Mouse (Mus musculus) ES-E14 (cell line): Measurements from ENCODE around the gene Fezf2. TPM values are rescaled to one million over a fixed set of nuclear protein-coding genes. Genes with fewer than 3 reads are reported as not detected.

Experiments
- DNase-seq: peaks from one replicate; pipeline ENCODE4 v3.0.0-alpha.2; 2013; ENCODE audit warnings: low read depth, low spot score
- H3K27ac ChIP-seq: 2 replicates; pipeline ENCODE4 v1.5.1; 2012; ENCODE audit warnings: low read depth, mild to moderate bottlenecking, low read length, moderate library complexity, mixed read lengths; ENCODE audit not compliant: poor library complexity, insufficient read depth, severe bottlenecking
- H3K36me3 ChIP-seq: 2 replicates; pipeline ENCODE4 v1.6.1; 2012; ENCODE audit warnings: mild to moderate bottlenecking, low read length, moderate library complexity, mixed read lengths; ENCODE audit not compliant: control insufficient read depth, poor library complexity, insufficient read depth, severe bottlenecking
- H3K4me1 ChIP-seq, 2 experiments: fragments of 150-350 bp in 1 of 2; sonication (generic) in 1 of 2; 2 replicates each; pipeline ENCODE4 v1.6.1; 2012; ENCODE audit warnings: low read length in 2 of 2, mild to moderate bottlenecking in 1 of 2, mixed read lengths in 1 of 2; ENCODE audit not compliant: control insufficient read depth in 2 of 2, insufficient read depth in 2 of 2, poor library complexity in 1 of 2
- H3K4me3 ChIP-seq, 2 experiments: fragments of 150-350 bp in 1 of 2; sonication (generic) in 1 of 2; 2 replicates each; pipeline ENCODE4 v1.5.1; 2012; ENCODE audit warnings: low read length in 2 of 2, low read depth in 1 of 2, mild to moderate bottlenecking in 1 of 2, mixed read lengths in 1 of 2; ENCODE audit not compliant: insufficient read depth in 1 of 2, poor library complexity in 1 of 2, severe bottlenecking in 1 of 2
- H3K9ac ChIP-seq: 2 replicates; pipeline ENCODE4 v1.6.1; 2012; ENCODE audit warnings: low read depth, mild to moderate bottlenecking, low read length, mixed read lengths; ENCODE audit not compliant: poor library complexity, insufficient read depth, severe bottlenecking
- H3K9me3 ChIP-seq: fragments of 150-350 bp; sonication (generic); 2 replicates; pipeline ENCODE4 v1.6.1; 2012; ENCODE audit warnings: low read depth, mild to moderate bottlenecking, low read length; ENCODE audit not compliant: control insufficient read depth, insufficient read depth
- CHD2 ChIP-seq: IDR thresholded peaks from 2 replicates; pipeline ENCODE4 v1.6.1; 2014; ENCODE audit warnings: mild to moderate bottlenecking, low read depth, low read length, inconsistent platforms
- HCFC1 ChIP-seq: IDR thresholded peaks from 2 replicates; pipeline ENCODE4 v1.6.1; 2012; ENCODE audit warnings: low read length, inconsistent platforms, borderline replicate concordance; ENCODE audit not compliant: insufficient read depth
- MAFK ChIP-seq: IDR thresholded peaks from 2 replicates; pipeline ENCODE4 v1.6.1; 2014; ENCODE audit warnings: mild to moderate bottlenecking, low read depth, low read length, inconsistent platforms; ENCODE audit not compliant: insufficient read depth
- ZC3H11A ChIP-seq: IDR thresholded peaks from 2 replicates; pipeline ENCODE4 v1.6.1; 2012; ENCODE audit warnings: low read depth, mild to moderate bottlenecking, inconsistent platforms, low read length, borderline replicate concordance
- ZNF384 ChIP-seq: IDR thresholded peaks from 2 replicates; pipeline ENCODE4 v1.6.1; 2012; ENCODE audit warnings: low read depth, low read length, inconsistent platforms
- in situ Hi-C, 2 experiments: fragments of 600-800 bp; cut with MboI; formaldehyde crosslinking; loops; one replicate each; pipeline ENCODE4 v1.15.1; 2025; ENCODE audit warnings: low sequenced_read_pairs in 2 of 2, inconsistent platforms in 1 of 2; ENCODE audit not compliant: unreplicated experiment in 2 of 2
- total RNA-seq: library from RNA; depleted of rRNA; stranded (reverse); fragments of 300-350 nt; gene quantifications from 2 replicates; pipeline ENCODE4 v1.2.3, GENCODE M21; 2012

The Fezf2 gene
- total RNA-seq, 1 experiment: not detected

DNA sequence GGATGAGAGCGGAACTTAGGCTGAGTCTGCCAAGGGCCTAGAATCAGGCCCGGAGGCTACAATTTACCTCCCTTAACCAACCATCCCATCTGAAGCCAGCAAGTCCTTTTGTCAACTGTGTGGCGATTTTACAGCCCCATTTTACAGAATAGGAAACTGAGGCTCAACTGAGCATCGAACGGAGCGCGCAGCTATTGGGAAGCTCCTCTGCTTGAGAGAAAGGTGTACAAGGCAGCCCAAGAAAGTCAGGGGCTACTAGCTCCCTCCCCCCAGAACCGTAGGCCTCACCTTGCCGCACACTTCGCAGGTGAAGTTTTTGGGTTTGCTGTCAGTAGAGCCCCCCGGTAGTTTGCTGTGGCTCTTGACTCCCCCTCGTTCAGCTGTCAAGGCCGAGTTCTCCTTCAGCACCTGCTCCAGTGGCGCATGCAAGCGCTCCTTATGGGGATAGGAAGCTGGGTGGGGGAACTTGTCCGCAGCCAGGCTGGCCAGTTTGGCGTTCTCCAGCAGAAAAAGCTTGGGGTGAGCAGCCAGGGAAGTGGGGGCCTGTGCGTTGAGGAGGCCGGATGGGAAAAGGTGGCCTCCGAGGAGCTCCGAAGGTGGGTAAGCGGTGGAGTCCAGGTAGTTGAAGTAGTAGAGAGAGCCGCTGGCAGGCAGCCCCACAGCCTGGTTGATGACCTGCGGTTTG, 3.8 kb downstream of the Fezf2 start:
- H3K9ac ChIP-seq: no peak overlapping the region
- in situ Hi-C loops: no loop called here
- DNase-seq: no peak
- TF ChIP-seq ZC3H11A: no peak
- no peak overlapping the region for H3K27ac ChIP-seq
- no peaks in the 10 kb centered on the region for H3K9me3 ChIP-seq
- H3K4me1 ChIP-seq: peaks cover 0 to 5% of the 10 kb centered on the region in 2 experiments; a peak in 1 of 4 replicates
- peak overlapping the region; percentile 13 to 25; a peak in 2 of 4 replicates for H3K4me3 ChIP-seq
- no peaks in the 10 kb centered on the region for H3K36me3 ChIP-seq

DNA sequence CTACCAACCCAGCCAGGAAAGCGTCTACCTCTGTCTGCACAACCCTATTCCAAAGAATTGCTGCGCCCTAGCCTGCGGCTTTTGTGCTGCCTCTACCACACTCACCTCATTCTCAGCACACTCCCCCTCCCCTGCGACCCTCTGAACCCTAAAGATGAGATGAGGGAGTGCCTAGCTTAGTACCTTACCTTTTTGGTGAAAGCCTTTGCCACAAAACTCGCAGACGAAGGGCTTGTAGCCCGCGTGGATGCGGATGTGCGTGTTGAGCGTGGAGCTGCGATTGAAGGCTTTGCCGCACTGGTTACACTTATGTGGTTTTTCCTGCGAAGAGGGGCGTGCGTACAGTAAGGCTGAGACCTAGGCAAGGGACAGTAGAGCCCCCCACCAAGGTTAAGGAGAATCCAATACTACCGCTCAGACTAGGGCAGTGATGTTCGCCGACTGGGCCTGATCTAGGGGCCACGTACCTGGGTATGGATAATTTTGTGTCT, 4.5 kb downstream of the Fezf2 start:
- H3K4me3 ChIP-seq: no peak overlapping the region; a peak in 1 of 4 replicates
- DNase-seq: no peak
- peaks cover under 1 to 5% of the 10 kb centered on the region in 2 experiments; a peak in 2 of 4 replicates for H3K4me1 ChIP-seq
- H3K27ac ChIP-seq: no peak overlapping the region
- in situ Hi-C loops: no loop called here
- H3K9me3 ChIP-seq: no peaks in the 10 kb centered on the region
- H3K9ac ChIP-seq: no peak overlapping the region
- H3K36me3 ChIP-seq: no peaks in the 10 kb centered on the region
- TF ChIP-seq ZNF384 (no peak), HCFC1 (no peak), MAFK (no peak), ZC3H11A (no peak)

- peaks cover 3 to 9% of the 10 kb centered on the region in 2 experiments; a peak in 2 of 4 replicates for H3K4me1 ChIP-seq
Observed at GRCm38 (mm10) chr14:12342458-12343131, 5.4 kb downstream of the Fezf2 start.

GRCm38 (mm10) chr14:12341789-12342457, 6.1 kb downstream of the Fezf2 start:
- H3K27ac ChIP-seq: no peak overlapping the region
- no peak for DNase-seq
- no peaks in the 10 kb centered on the region for H3K36me3 ChIP-seq
- TF ChIP-seq HCFC1: no peak
- TF ChIP-seq MAFK: no peak
- no peak for TF ChIP-seq ZC3H11A
- TF ChIP-seq ZNF384: no peak
- TF ChIP-seq CHD2: no peak
- no peak overlapping the region for H3K9ac ChIP-seq
- in situ Hi-C loops: no loop called here
- H3K9me3 ChIP-seq: no peaks in the 10 kb centered on the region
- H3K4me3 ChIP-seq: no peak overlapping the region
- H3K4me1 ChIP-seq: peaks cover 3 to 9% of the 10 kb centered on the region in 2 experiments; a peak in 2 of 4 replicates

More at GRCm38 (mm10) chr14:12342458-12343131, 5.4 kb downstream of the Fezf2 start:
- no peaks in the 10 kb centered on the region for H3K36me3 ChIP-seq
- H3K27ac ChIP-seq: no peak overlapping the region
- DNase-seq: no peak
- H3K9me3 ChIP-seq: no peaks in the 10 kb centered on the region
- H3K9ac ChIP-seq: no peak overlapping the region
- in situ Hi-C loops: no loop called here
- no peak for TF ChIP-seq ZC3H11A
- TF ChIP-seq MAFK: no peak
- TF ChIP-seq ZNF384: no peak
- TF ChIP-seq HCFC1: no peak
- TF ChIP-seq CHD2: no peak
- H3K4me3 ChIP-seq: no peak overlapping the region
